Mouse (Mus musculus) common myeloid progenitor, adult 5-6 weeks (primary cell): ENCODE data around the gene Olfr1058. TPM values are rescaled to one million over a fixed set of nuclear protein-coding genes. Genes with fewer than 3 reads are reported as not detected.
"Not testable (repeated sequence)": the region's sequence is repeated elsewhere in the genome, so short reads cannot be mapped to it uniquely, and the experiment has no call there.

ENCODE experiments used
- ATAC-seq: replicated peaks from 2 replicates; pipeline ENCODE4 v1.8.0; 2016; ENCODE audit warnings: low read depth, mild to moderate bottlenecking, moderate TSS enrichment, inconsistent platforms; ENCODE audit not compliant: poor library complexity, severe bottlenecking
- total RNA-seq: library from RNA; stranded (forward); fragments of 200-1000, 187-1606 nt; gene quantifications from 2 replicates; pipeline ENCODE4 v1.2.3, GENCODE M21; 2017

The Olfr1058 gene
- not detected in 2 replicates for total RNA-seq

DNA sequence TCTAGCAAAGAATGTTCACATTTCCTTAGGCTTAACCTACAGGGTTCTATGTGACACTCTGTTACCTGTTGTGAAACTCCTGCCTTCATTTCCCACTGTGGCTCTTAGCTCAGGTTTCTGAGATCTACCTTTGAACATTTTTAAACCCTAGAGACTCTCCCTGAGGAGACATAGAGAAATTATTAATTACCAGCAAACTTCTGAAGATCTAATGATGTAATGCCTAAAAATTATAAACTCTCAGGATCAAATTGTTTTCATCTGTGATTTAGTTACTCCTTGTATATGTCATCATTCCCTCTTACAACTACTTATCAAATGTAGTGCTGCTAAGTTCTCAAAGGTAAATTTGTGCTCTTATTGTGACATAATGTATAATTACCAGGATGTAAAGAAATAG, at the start of gene Olfr1058:
TSS of gene Olfr1058 (minus strand) at position 101 of the 400 bp plus-strand sequence.
- ATAC-seq = not testable (repeated sequence)

- ATAC-seq = not testable (repeated sequence)
Measured at GRCm38 (mm10) chr2:86428511-86428910, 40.1 kb upstream of the Olfr1058 start.

GRCm38 (mm10) chr2:86426649-86427048, 38.3 kb upstream of the Olfr1058 start, which contains the start of gene Olfr1062:
TSS of gene Olfr1062 (minus strand) at chr2:86426749.
- ATAC-seq = not testable (repeated sequence)

- no peak for ATAC-seq
Measured at GRCm38 (mm10) chr2:86413950-86414349, 25.6 kb upstream of the Olfr1058 start, which contains the start of gene Olfr1061. TSS of gene Olfr1061 (minus strand) at chr2:86414050.

DNA sequence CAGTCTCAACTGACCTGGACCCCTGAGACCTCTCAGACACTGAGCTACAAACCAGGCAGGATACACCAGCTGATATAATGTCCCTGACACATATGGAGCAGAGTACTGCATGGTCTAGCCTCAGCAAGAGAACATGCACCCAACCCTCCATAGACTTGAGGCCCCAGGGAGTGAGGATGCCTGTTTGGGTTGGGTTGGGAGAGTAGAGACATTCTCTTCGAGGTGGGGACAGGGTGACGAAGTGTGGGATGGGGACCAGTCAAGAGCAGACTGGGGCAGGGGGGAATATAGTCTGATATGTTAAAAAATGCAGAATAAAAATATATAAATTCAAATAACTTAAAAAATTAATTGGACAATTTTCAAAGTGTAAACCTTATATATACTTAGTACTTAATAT, 6.8 kb upstream of the Olfr1058 start:
- ATAC-seq = no peak

GRCm38 (mm10) chr2:86378293-86378692, 10.1 kb downstream of the Olfr1058 start, which contains the start of gene Olfr1057:
TSS of gene Olfr1057 (minus strand) at chr2:86378393.
- no peak for ATAC-seq

GRCm38 (mm10) chr2:86366342-86366741, 22.0 kb downstream of the Olfr1058 start:
- not testable (repeated sequence) for ATAC-seq

DNA sequence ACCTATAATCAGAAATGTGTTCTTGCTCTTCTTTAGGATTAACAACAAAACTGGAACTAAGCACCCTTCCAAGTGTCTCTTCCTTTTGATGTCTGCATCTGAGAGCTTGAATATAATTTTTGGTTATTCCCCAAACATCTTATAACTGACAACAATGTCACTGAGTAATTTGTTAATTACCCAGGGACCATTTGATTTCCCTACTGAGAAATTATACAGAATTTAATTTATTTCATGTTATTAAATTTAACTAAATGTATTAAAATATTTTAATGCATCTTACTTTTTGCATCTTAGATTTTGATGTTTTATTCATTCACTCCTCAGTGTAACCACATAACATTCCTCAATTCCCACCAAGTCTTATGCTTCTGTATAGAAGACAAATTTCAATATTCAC, 26.0 kb downstream of the Olfr1058 start, which contains the start of gene Olfr1056:
TSS of gene Olfr1056 (minus strand) at position 101 of the 400 bp plus-strand sequence.
- ATAC-seq = no peak

DNA sequence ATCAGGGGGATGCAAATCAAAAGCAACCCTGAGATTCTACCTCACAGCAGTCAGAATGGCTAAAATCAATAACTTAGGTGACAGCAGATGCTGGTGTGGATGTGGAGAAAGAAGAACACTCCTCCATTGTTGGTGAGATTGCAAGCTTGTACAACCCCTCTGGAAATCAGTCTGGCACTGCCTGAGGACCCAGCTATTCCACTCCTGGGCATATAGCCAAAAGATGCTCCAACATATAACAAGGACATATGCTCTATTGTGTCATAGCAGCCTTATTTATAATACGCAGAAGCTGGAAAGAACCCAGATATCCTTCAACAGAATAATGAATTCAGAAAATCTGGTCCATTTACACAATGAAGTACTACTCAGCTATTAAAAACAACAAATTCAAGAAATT, 36.6 kb downstream of the Olfr1058 start:
- not testable (repeated sequence) for ATAC-seq

DNA sequence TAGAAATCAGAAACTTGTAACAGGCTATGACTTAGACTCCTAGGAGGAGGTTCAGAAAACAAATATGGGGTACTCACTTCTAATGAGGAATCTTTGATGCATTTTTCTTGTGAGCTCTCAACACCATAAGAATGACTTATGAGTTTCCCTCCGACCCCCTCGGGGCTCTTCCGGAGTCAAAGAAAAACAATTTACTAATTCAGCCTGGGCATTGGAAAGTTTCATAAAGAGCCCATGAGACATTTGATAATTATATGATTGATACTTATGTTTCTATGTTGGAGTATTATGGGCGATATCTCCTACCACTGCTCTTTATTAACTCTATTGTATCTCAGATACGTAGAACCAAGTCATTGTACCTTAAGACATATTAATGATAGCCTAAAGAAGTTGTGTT, 38.2 kb downstream of the Olfr1058 start, which contains the start of gene Olfr1055:
TSS of gene Olfr1055 (minus strand) at position 101 of the 400 bp plus-strand sequence.
- no peak for ATAC-seq

- ATAC-seq = no peak
Measured at GRCm38 (mm10) chr2:86335333-86335732, 53.0 kb downstream of the Olfr1058 start, which contains the start of gene Olfr1054. TSS of gene Olfr1054 (minus strand) at chr2:86335433.

Other genes starting within 250 kb of the Olfr1058 start
- not detected in 2 replicates for gene Olfr1040, start 241.8 kb downstream of the Olfr1058 start, total RNA-seq
- gene Olfr1042, start 226.7 kb downstream of the Olfr1058 start, total RNA-seq = not detected in 2 replicates
- gene Olfr1043, start 221.0 kb downstream of the Olfr1058 start, total RNA-seq = not detected in 2 replicates
- not detected in 2 replicates for gene Olfr1044, start 210.7 kb downstream of the Olfr1058 start, total RNA-seq
- not detected in 2 replicates for gene Olfr52, start 202.9 kb downstream of the Olfr1058 start, total RNA-seq
- not detected in 2 replicates for gene Olfr1045, start 185.6 kb downstream of the Olfr1058 start, total RNA-seq
- not detected in 2 replicates for gene Olfr1046, start 169.2 kb downstream of the Olfr1058 start, total RNA-seq
- not detected in 2 replicates for gene Olfr1047, start 157.2 kb downstream of the Olfr1058 start, total RNA-seq
- gene Olfr1048, start 148.3 kb downstream of the Olfr1058 start, total RNA-seq = not detected in 2 replicates
- not detected in 2 replicates for gene Olfr1049, start 130.2 kb downstream of the Olfr1058 start, total RNA-seq
- gene Olfr1051, start 109.5 kb downstream of the Olfr1058 start, total RNA-seq = not detected in 2 replicates
- not detected in 2 replicates for gene Olfr1052, start 96.1 kb downstream of the Olfr1058 start, total RNA-seq
- gene Olfr1053, start 73.3 kb downstream of the Olfr1058 start, total RNA-seq = not detected in 2 replicates
- gene Olfr1054, start 53.1 kb downstream of the Olfr1058 start, total RNA-seq = not detected in 2 replicates
- not detected in 2 replicates for gene Olfr1055, start 38.3 kb downstream of the Olfr1058 start, total RNA-seq
- gene Olfr1056, start 26.1 kb downstream of the Olfr1058 start, total RNA-seq = not detected in 2 replicates
- not detected in 2 replicates for gene Olfr1057, start 10.2 kb downstream of the Olfr1058 start, total RNA-seq
- not detected in 2 replicates for gene Olfr1061, start 25.5 kb upstream of the Olfr1058 start, total RNA-seq
- not detected in 2 replicates for gene Olfr1062, start 38.2 kb upstream of the Olfr1058 start, total RNA-seq
- not detected in 2 replicates for gene Olfr1065, start 62.0 kb upstream of the Olfr1058 start, total RNA-seq
- not detected in 2 replicates for gene Olfr1066, start 67.7 kb upstream of the Olfr1058 start, total RNA-seq
- not detected in 2 replicates for gene Olfr228, start 98.8 kb upstream of the Olfr1058 start, total RNA-seq
- gene Olfr1076, start 119.9 kb upstream of the Olfr1058 start, total RNA-seq = not detected in 2 replicates
- not detected in 2 replicates for gene Olfr1079, start 153.9 kb upstream of the Olfr1058 start, total RNA-seq
- not detected in 2 replicates for gene Olfr1080, start 169.7 kb upstream of the Olfr1058 start, total RNA-seq
- not detected in 2 replicates for gene Olfr1082, start 210.4 kb upstream of the Olfr1058 start, total RNA-seq